Mouse (Mus musculus): ENCODE measurements around the gene Kcnmb3. TPM values are rescaled to one million over a fixed set of nuclear protein-coding genes. Genes with fewer than 3 reads are reported as not detected.

Kcnmb3 gene
- 0.34 TPM for polyA plus RNA-seq (2017; shearing (Covaris generic))

GRCm38 (mm10) chr3:32492097-32493090 is at the start of gene Kcnmb3:
TSS of gene Kcnmb3 (minus strand) at chr3:32492231.

GRCm38 (mm10) chr3:32529303-32529898 is 37.4 kb upstream of the Kcnmb3 start, which contains the start of gene Mfn1:
TSS of gene Mfn1 (plus strand) at chr3:32529465.

GRCm38 (mm10) chr3:32509496-32510374 is 17.7 kb upstream of the Kcnmb3 start, which contains the start of gene Zfp639:
TSS of gene Zfp639 (plus strand) at chr3:32510259.

Other genes starting within 250 kb of the Kcnmb3 start
- 1.9 TPM for gene Zmat3, start 126.2 kb downstream of the Kcnmb3 start, polyA plus RNA-seq (2017; shearing (Covaris generic))
- 30.3 TPM for gene Pik3ca, start 94.6 kb downstream of the Kcnmb3 start, polyA plus RNA-seq (2017; shearing (Covaris generic))
- 80.8 TPM for gene Zfp639, start 18.0 kb upstream of the Kcnmb3 start, polyA plus RNA-seq (2017; shearing (Covaris generic))
- gene Mfn1, start 37.2 kb upstream of the Kcnmb3 start, polyA plus RNA-seq (2017; shearing (Covaris generic)) = 18.8 TPM
- 12.4 TPM for gene Gnb4, start 124.4 kb upstream of the Kcnmb3 start, polyA plus RNA-seq (2017; shearing (Covaris generic))
- 95.3 TPM for gene Actl6a, start 214.1 kb upstream of the Kcnmb3 start, polyA plus RNA-seq (2017; shearing (Covaris generic))
- gene Ndufb5, start 244.8 kb upstream of the Kcnmb3 start, polyA plus RNA-seq (2017; shearing (Covaris generic)) = 126 TPM
- gene Mrpl47, start 245.4 kb upstream of the Kcnmb3 start, polyA plus RNA-seq (2017; shearing (Covaris generic)) = 14.1 TPM